Mouse (Mus musculus) CD4-positive, CD25-positive, alpha-beta regulatory T cell, adult 4 months (primary cell): ENCODE results near the gene Polr1e. TPM values are rescaled to one million over a fixed set of nuclear protein-coding genes. Genes with fewer than 3 reads are reported as not detected.
"Not testable (repeated sequence)": the region's sequence is repeated elsewhere in the genome, so short reads cannot be mapped to it uniquely, and the experiment has no call there.

ENCODE experiments used
- ATAC-seq: one replicate; pipeline ENCODE4 v1.8.0; 2017
- polyA plus RNA-seq, 2 experiments: library from polyadenylated mRNA; unstranded; fragments of 100-300 nt; shearing (Covaris generic); gene quantifications; one replicate each; pipeline ENCODE4 v1.2.1; 2017

The Polr1e gene
- polyA plus RNA-seq, result 10 to 100 TPM; 31.1 to 36.6 TPM

DNA sequence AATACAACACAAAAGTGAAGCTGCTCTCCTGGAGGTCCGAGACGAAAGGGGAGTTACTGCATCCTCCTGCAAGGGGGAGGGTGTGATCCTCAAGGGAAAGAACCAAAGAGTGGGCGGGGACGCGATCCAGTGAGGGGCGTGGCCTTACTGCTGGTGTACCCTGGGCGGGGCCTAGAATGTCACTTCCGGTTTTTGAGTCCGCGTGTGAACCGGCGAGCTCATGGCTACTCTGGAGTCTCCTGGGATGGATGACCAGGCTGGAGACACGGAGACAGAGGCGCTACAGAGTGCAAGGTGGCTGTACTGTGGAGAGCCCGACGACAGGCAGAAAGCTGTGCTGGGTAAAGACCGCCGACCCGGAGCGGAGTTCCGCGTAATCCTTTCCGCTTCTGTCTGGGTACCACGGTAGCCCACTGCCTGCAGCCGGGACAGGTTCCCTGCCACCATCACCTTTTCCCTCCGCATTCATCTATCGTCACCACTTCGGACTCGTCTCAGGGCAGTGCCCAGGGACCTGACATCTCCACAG lies at the start of gene Polr1e:
TSS of gene Polr1e (plus strand) at position 132 of the 529 bp plus-strand sequence.
- peak; percentile 97 for ATAC-seq

DNA sequence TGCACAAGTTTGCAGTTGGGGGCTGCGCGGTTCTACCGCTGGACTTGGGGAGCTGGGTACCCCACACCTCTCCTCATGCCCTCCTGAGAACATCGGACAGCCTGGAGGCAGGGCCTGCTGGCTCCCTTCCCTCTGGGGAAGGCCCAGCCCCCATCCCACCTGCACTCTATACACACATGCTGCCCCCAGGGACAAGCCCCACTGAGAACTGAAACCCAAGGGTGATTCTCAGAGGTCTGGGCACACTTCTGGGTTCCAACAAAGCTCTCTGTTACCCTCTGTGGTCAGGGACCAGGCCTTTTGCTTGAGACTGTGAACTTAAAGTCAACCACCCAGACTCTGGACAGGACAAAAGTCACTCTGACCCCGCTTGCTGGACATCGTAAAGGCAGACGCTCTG lies 48.3 kb upstream of the Polr1e start:
- ATAC-seq, result no peak

DNA sequence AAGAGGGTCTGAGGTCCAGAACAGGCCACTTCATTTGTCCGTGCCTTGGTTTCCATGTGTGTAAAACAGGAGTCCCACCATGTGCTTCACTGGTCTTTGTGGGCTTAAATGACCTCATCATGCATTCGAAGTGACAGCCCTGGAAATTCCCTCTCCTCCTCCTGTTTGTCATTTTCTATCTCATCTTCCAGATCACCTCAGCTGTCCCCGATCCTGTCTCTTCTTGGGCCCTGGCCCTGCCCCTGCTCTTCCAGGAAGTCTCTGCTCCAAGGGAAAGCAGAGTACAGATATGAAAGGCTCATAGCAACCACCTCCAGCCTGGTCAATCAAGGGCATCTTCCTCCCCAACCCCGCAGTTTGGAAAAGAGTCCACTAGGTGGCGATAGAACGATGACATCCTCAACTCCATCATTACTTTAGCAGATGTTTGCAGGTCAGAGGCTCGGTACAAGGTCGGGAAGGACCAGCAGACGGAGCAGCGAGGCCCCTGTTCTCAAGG lies 47.7 kb upstream of the Polr1e start:
- ATAC-seq, result peak; percentile 42

DNA sequence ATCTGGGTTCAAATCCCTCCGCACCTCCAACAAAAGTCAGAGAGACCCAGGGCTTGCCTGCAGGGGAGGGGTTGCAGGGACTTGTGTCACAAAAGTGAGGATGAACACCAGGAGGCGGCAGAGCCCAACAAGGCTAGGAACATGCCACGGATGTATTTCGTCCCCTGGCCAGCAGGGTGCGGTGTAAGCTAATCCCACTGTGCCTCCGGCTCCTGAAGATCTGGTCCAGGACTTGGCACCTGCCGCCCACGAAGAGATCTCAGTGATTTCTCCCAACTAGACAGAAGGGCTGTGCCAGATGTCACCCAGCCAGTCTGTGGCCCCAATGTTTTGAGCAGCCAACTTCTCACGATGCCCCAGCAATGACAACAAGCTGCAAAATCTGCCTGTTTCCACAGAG lies 44.9 kb upstream of the Polr1e start:
- peak; percentile 98 for ATAC-seq

DNA sequence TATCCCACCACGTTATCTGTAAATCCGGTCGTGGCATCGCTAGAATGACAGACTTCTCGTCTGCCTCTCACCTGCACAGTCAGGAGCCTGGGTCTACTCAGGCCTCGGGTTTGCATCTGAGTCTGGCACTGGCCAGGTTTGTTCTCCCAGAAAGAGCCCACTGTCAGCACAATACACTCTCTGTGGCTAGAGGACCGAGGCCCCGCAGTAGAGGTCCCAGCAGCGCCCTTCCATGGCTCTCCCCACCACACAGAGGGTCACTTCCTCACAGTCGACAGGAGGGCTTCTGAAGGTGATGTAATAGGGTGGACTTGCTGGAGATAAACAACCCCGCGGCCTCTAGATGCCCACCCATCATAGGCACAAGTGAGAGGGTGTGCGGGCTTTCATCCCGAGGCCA lies 44.5 kb upstream of the Polr1e start:
- no peak for ATAC-seq

DNA sequence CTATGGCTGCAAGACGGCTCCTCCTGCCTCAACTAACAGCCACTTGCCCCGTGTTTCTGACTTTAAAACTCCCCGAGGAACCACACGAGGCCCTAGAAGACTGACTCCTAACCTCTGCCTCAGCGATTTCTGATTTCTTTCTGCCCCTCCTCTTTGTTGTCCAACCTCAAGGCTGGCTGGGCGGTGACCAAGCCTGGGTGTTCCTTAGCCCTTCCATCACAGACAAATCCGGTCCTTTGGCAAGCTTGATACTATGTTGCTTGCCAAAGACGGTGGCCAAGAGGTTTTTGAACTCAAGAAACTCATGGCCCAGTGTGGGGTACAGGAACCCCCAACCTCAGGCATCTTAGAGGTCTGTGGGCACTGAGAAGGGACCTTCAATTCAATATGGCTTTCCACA lies 44.1 kb upstream of the Polr1e start:
- no peak for ATAC-seq

DNA sequence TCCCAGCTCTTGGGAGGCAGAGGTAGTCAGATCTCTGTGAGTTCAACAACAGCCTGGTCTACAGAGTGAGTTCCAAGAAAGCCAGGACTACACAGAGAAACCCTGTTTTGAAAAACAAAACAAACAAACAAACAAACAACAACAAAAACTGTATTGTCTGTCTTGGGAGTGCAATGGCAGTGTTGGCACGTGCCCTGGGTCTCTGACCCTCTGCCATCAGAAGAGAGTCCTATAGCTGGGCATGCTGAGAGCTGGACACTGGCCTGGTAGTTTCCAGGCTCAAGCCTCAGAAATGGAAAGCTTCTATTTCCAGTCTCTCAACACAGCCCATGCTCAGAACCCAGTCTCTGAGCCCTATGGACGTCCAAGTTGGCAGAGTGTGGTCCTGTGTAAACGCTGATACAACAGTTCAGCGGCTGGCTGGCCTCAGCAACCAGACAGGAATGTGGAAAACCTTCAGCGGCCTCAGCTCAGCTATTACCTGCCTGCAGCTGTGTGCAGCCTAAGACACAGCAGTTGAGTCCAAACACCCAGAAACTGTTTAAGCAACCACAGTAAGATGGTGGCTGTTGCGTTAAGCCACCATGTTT lies 42.3 kb upstream of the Polr1e start:
- no peak for ATAC-seq

DNA sequence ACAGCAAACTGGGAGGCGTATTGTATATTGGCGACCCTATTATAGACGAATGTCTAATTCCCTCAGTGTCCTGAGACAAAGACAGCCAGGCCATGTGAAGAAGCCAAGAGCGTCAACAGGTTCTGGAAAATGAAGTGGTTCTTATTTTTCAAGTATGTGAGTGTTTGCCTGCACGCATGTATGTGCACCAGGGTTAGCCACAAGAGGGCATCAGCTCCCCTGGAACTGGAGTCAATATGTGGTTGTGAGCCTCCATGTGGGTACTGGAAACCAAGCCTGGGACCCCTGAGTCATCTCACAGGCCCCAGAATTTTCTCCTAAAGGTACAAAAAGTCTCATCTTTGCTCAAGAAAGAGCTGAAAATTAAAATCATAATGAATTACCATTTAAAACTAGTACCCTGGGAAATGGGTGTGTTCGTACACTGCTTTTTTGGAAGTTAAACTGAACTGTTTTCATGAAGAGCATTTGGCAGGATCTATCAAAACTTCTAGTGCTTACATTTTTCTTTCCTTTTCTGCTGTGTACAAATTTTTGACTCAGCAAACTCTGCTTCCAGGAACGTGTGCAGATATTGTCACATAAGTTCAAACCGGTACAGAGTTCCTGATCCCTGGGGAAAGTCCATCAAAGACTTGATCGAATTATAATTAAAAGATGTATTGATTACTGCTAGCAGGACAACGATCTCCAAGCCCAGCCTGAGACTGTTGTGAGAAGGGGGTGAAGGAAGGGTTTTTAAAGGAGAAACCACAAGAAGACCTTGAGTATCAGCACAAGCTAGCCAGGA lies 41.3 kb upstream of the Polr1e start:
- ATAC-seq, result no peak

DNA sequence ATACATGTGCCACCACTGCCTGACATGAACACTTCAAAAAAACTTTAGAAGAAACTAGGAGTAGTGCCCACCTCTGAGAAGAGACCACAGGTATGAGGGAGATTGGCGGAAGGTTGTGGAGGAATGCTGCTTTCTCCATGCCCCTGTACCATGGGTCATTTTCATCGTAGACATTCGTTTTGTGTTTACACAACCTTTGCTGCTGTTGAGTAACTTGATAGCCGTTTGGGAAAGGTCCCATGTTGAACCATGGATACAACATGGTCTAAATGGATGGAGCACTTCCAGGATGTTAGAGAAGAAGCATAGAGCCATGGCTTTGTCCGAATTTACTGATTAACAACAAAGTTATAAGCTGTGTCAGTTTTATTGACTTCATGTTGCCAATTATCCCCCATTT lies 40.2 kb upstream of the Polr1e start:
- no peak for ATAC-seq

DNA sequence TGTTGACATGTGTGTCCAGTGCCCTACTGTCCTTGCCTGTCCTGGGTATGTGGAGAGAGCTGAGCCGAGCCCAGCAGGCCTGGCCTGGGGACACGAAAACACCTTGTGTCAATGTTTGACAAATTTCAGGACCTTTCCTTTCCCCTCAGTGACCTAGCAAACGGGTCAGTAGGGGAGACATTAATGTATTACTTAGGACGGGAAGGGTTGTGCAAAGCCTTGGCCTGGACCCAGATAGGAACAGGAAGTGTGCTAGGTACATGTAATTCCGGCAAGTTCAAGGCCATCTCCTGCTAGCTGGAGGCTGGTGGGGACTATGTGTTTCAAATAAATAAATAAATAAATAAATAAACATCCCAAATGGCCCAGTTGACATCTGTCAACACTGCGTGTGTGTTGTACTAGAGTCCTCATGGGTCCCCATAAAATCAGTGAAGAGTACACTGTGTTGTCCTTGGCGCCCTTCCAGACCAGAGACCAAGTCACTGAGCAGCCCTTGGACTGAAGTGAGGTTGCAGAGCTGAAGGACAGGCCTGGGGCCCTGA lies 38.5 kb upstream of the Polr1e start:
- no peak for ATAC-seq

DNA sequence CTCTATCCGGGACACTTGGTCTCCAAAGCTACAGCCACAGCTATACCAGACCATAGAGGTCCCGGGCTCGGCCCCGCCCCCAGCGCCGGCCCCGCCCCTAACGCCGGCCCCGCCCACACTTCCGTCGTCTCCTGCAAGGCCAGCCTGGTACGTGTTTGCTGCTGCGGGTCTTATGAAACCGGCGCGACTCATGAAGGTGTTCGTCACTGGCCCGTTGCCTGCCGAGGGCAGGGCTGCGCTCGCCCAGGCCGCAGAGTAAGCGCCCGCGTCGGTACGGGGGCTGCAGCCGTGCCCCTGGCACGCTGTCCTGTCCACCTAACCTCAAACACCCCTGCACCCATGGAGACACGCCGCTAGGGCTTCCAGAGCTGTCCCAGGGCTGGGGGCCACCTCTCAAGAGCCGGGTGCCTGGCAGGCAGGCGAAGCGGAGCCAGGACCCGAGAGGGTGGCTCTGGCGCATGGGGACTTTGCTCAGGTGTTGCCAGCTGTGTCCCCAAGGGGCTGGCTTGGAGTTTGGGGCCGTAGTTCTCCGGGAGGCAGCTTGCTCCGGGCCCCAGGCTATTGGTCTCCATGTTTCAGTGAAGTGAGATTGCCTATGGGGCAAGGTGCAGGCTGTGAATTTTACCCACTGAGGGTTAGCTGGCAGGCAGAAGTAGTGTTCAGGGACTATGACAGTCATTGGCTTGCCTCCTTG lies 37.0 kb upstream of the Polr1e start, which contains the start of gene Grhpr:
TSS of gene Grhpr (plus strand) at position 116 of the 694 bp plus-strand sequence.
- peak; percentile 89 for ATAC-seq

DNA sequence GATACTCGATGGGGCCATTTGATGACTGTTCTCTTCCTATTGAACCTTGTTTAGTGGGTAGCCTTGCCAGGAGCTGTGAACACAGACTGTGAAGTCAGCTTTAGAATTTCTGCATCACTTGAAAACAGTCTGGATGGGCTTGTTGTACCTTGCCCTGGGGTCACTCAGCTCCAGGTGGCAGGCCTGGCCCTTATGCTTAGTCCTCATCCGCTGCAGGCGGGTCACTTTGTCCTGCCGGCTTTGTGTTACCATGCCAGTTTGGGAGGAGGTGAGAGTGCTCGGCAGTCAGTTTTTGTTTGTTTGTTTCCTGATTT lies 36.5 kb upstream of the Polr1e start:
- no peak for ATAC-seq

DNA sequence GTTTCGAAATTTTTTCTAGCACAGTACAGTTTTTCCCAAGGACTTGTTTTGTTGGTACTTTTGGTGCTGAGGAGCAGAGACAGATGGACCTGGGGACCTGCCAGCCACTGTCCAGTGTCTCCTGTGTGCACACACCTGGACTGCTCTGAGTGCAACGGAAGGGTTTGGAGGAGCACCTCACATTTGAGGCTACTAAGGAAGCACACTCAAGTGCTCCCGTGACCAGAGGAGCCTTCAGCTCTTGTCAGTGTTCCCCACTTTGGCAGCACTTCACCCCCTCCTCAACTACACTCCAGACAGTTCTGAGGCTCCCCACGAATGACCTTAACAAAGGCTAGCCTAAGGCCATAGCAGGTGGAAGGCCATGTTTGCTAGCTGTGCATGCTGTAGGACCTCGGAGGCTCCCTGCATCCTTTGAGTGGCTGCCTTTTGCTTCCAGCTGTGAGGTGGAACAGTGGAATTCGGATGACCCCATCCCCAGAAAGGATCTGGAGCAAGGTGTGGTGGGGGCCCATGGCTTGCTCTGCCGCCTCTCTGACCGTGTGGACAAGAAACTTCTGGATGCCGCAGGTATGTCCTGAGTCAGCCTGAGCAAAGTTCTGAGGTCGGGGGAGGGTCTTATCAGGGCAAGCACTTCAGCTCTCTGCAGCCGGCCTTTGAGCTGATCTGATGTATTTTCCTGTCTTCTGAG lies 35.8 kb upstream of the Polr1e start:
- no peak for ATAC-seq

DNA sequence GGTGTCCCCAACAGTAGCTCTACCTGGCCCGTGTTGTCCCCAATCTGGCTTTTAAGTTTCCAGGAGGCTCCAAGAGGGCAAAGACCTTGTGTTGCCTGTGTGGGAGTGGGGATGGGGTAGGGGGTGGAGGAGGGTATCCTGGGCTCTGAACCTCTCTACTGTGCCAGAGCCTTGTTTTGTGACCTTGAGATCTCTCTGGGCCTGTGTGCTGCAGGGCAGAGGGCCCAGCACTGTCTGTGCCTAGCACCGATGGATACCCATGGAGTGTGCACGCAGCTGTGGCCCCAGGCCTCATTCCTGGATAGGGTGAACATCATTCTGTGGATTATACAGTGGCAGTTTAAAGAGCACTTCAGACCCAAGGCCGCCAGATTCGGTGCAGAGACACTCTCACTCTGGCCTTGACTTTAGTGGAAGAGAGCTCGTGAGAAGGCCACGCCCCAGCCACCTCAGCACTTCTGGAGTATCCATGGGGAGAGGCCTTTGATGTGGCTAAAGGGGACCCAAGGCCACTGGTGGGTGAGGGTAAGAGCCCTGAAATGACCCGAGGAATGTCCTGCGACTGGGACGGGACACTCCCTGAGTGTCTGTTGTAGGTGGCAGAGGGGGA lies 35.1 kb upstream of the Polr1e start:
- no peak for ATAC-seq

DNA sequence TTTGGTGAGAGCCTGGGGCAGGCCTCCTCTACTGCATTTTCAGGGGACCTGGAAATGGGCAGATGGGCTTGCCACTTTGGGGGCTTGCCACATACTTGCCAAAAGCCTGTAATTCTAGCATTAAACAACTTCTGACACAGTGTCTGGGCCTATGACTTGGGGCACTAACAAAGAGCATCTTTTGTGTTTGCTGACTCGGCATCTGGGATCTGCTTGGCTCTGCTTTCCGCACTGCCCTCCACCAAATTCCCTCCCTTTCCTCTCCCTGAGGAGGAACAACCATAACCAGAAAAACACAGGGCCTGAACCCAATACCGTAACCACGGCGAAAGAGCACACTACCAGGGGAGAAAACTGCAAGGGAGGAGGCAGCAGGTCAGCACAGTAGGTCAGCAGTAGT lies 27.8 kb upstream of the Polr1e start:
- ATAC-seq, result no peak

DNA sequence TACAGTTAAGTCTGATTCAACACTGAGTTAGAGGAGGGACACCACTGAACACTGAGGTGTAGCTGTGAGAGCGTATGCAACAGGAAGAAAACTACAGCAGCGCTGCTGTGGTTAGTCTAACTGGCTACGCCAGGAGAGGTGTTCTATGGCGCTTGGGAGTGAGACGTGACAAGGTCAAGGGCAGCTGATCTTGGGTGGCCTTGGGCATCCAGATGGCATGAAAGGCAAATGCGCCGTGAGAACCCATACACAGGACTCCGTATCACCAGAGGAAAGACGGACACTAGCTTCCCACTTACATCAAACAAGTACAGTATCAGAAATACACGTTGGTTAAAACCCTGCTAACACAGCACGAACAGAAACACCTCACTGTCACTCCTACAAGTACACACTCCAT lies 26.1 kb upstream of the Polr1e start:
- ATAC-seq, result not testable (repeated sequence)

DNA sequence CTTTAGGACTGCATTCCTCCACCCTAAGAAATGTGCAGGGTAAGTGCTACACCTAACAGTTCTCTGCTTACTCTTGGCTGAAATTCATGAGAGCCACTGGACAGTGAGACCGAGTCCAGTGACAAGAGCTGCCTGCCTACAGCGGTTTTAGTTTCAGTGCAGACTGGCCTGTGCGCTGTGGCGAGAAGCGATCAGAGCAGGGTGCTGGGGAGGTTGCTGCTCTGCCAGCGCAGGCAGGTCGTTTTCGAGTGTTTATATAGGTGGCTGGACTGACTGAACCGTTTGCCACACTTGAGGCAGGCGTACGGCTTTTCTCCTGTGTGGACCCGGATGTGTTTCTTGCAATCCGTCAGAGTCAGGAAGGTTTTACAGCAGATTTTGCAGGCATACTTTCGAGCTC lies 25.2 kb upstream of the Polr1e start:
- ATAC-seq, result not testable (repeated sequence)

DNA sequence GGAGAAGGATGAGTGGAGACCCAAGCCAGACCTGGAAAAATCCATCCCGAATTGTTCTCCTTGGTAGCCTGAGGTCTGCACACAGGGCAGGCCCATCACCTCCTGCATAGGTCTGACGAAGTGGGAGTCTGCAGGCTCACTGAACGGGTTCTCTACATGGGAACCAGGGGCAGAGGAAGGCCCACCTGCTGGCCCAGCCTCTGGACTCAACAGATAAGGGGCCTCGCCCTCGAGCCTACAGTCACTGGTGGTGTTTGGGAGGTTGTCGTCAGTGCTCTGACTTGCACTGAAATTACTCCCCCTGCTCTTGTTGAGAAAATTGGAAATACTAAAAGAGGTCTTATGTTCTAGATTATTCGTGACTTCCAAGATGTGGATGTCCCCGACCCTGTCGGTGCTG lies 24.5 kb upstream of the Polr1e start:
- ATAC-seq, result no peak

DNA sequence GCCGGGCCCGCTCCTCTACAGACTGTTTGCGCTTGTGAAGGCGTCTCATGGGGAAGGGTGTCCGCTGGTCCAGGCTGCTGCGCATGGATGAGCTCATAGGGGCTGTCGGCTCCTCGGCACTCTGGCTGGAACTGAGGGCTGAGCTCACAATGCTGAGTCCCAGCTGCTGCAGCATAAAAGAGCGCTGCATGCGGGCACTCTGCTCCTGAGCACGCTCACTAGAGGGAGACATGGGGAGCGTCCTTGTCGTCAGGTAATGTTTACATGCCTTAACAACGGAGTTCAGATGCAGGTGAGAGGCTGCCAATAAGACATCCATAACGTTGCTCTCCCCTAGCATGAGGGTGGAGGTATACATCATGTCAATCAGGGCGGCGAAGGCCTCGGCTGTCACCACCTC lies 23.6 kb upstream of the Polr1e start:
- ATAC-seq, result no peak

DNA sequence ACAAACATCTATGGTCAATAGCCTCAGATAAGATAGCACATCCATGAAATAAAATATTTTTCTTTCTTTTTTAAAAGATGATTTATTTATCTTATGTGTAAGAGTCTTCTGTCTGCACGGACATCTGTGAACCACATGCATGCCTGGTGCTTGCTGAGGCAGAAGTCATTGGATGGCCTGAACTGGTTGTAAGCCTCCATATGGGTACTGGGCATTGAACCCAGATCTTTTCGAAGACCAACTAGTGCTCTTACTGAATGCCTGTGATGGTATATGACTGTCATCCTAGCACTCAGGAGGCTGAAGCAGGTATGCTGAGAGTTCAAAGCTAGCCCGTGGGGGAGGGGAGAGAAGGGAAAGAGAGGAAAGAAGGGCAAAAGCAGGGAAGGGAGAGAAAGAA lies 20.3 kb upstream of the Polr1e start:
- ATAC-seq, result no peak

DNA sequence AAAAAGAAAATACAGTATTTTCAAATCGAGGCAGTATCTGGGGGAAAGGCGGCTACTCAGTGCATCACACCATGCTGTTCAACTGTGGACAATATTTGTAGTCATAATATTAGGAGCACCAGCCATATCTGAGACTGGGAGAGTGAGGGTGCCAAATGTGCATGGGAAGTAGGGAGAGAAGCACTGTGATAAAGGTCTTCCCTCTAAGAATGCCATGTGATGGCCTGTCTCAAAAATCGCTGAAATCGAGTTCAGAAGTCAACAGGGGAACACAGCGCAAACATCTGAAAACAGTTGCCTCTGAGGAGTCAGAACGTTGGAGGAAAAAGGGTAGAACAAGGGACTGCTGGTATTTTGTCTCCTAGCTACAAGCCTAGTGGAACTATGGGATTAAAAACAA lies 18.4 kb upstream of the Polr1e start:
- no peak for ATAC-seq

DNA sequence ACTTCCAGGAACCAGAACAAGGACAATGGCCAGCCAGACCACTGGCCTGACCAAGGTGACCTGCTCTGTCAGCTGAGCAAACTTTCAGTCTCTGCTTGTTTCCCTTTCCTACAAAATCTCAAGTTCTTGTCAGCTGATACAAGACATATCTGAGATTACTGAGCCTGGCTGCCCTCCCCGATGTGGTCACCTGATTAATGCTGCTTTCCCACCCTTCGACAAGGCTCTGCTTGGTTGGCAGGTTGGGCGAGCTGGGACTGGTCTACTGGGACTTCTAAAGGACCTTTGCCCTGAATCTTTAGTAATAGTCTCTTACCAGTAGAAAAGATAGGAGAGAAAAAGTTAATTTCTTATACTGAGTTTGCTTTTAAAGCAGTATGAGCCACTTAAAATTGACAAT lies 12.9 kb upstream of the Polr1e start:
- ATAC-seq, result no peak
